Mouse (Mus musculus): ENCODE data around the gene Zfp948.
"Not testable (repeated sequence)": the region's sequence is repeated elsewhere in the genome, so short reads cannot be mapped to it uniquely, and the experiment has no call there.

The Zfp948 gene

GRCm38 (mm10) chr17:21566728-21567349 is at the start of gene Zfp948:
TSS of gene Zfp948 (plus strand) at chr17:21567008.
- DNase-seq = peak; percentile 90

GRCm38 (mm10) chr17:21517130-21517671 is 49.6 kb upstream of the Zfp948 start:
- DNase-seq = no peak

GRCm38 (mm10) chr17:21526270-21526669 is 40.5 kb upstream of the Zfp948 start:
- no peak for DNase-seq

- no peak for DNase-seq
Observed at GRCm38 (mm10) chr17:21530645-21531330, 36.0 kb upstream of the Zfp948 start.

GRCm38 (mm10) chr17:21531621-21532020 is 35.2 kb upstream of the Zfp948 start:
- peak in 1 of 2 experiments; percentile 26 for DNase-seq

- peak; percentile 79 to 81 for DNase-seq
Observed at GRCm38 (mm10) chr17:21532101-21532951, 34.5 kb upstream of the Zfp948 start.

- DNase-seq = no peak
Observed at GRCm38 (mm10) chr17:21533961-21534360, 32.8 kb upstream of the Zfp948 start.

- peak in 1 of 2 experiments; percentile 48 for DNase-seq
Observed at GRCm38 (mm10) chr17:21534460-21535095, 32.2 kb upstream of the Zfp948 start.

- DNase-seq = peak; percentile 70 to 80
Observed at GRCm38 (mm10) chr17:21535096-21536001, 31.5 kb upstream of the Zfp948 start, which contains the start of gene Zfp52. TSS of gene Zfp52 (plus strand) at chr17:21535539.

- no peak for DNase-seq
Observed at GRCm38 (mm10) chr17:21536096-21536495, 30.7 kb upstream of the Zfp948 start.

GRCm38 (mm10) chr17:21536676-21537075 is 30.1 kb upstream of the Zfp948 start:
- no peak for DNase-seq

GRCm38 (mm10) chr17:21557831-21558230 is 9.0 kb upstream of the Zfp948 start:
- no peak for DNase-seq

- peak in 1 of 2 experiments; percentile 59 for DNase-seq
Observed at GRCm38 (mm10) chr17:21566220-21566619, 588 bp upstream of the Zfp948 start.

- DNase-seq = peak; percentile 19 to 32
Observed at GRCm38 (mm10) chr17:21567696-21568095, 888 bp downstream of the Zfp948 start.

GRCm38 (mm10) chr17:21579080-21579479 is 12.3 kb downstream of the Zfp948 start:
- no peak for DNase-seq

GRCm38 (mm10) chr17:21579493-21580175 is 12.8 kb downstream of the Zfp948 start:
- peak in 1 of 2 experiments; percentile 51 for DNase-seq

GRCm38 (mm10) chr17:21585521-21585920 is 18.7 kb downstream of the Zfp948 start:
- no peak for DNase-seq

- no peak for DNase-seq
Observed at GRCm38 (mm10) chr17:21616356-21616755, 49.5 kb downstream of the Zfp948 start.

GRCm38 (mm10) chr17:21617352-21617751 is 50.5 kb downstream of the Zfp948 start:
- DNase-seq = no peak

- no peak for DNase-seq
Observed at GRCm38 (mm10) chr17:21623647-21624046, 56.8 kb downstream of the Zfp948 start.

- not testable (repeated sequence) for DNase-seq
Observed at GRCm38 (mm10) chr17:21635758-21636157, 69.0 kb downstream of the Zfp948 start.

Data from lung, postnatal 4 days (tissue).